Mouse (Mus musculus) CD4-positive naive resting alpha-beta T cell, adult 76 days (primary cell): Measurements from ENCODE around the gene Ppid. TPM values are rescaled to one million over a fixed set of nuclear protein-coding genes. Genes with fewer than 3 reads are reported as not detected.

Experiments used
- total RNA-seq: library from RNA; stranded (reverse); gene quantifications from one replicate; pipeline ENCODE4 v1.2.4, GENCODE M21; 2023

Gene Ppid
- total RNA-seq, result 69.8 TPM

DNA sequence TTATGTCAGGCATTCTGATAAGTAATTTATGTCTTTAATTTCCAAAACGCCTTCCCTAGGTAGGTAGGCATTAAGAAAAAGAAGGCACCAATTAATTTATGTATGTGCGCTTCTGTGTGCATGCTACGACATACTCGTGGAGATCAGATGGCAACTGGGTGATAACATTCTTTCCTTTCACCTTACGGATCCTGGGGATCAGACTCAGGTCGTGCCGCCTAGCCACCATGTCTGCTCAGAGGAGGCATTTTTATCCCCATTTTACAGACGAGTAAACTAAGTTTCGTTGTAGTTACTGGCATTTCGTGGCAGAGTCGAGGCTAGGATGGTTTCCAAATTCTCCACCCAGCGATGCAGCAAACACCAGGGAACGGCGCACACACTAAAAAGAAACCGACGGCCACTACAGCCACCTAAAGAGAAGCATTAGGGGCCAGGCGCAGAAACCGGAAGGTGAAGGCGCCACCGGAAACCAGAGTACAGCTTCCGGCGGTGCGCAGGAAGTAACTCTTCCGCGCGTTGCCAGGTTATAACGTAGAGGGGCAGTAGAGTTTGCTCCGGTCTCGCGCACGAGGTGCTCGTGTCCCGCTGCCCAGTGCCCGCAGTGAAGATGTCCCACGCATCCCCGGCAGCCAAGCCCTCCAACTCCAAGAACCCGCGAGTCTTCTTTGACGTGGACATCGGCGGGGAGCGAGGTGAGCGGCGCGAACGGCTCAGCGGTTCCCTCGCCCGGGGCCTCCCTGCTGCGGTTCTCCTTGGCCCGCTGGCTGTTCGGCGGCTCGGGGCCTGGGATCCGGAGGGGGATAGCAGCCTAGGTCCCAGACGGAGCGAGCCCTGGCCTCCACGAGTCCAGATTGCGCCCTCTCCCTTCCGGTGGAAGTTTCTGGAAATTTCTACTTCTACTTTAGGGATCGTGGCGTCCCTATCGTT, at the start of gene Ppid:
Gene Ppid (plus strand): TSS at position 480 of the 930 bp plus-strand sequence.

DNA sequence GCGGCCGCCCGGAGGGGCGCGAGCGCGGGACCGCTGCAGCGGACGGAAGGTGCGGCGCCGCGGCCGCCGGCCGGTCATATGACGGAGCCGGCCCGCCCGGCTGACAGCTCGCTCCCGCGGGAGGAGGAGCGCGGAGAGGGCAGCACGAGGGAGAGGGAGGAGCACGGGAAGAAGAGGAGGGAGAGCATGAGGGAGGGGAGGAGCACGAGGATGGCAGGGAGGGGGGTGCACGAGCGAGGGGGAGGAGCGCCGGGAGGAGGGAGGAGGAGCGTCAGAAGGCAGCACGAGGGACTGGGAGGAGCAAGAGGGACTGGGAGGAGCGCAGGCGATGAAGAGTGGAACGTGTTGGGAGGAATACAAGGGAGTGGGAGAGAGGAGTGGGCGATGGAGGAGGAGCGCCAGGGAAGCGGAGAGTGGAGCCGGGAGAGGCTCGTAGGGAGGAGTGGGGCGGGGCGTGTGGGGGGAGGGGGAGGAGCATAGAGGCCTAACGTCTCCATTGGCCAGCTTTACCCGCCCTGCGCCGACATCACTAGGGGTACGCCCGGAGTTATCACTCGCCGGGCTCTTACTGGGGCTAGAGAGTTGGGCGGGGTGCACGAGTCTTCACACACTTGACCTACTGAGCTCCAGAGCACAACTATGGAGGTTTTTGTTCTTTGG, 23.3 kb upstream of the Ppid start, which contains the start of gene Fnip2:
Gene Fnip2 (minus strand): TSS at position 94 of the 660 bp plus-strand sequence.

DNA sequence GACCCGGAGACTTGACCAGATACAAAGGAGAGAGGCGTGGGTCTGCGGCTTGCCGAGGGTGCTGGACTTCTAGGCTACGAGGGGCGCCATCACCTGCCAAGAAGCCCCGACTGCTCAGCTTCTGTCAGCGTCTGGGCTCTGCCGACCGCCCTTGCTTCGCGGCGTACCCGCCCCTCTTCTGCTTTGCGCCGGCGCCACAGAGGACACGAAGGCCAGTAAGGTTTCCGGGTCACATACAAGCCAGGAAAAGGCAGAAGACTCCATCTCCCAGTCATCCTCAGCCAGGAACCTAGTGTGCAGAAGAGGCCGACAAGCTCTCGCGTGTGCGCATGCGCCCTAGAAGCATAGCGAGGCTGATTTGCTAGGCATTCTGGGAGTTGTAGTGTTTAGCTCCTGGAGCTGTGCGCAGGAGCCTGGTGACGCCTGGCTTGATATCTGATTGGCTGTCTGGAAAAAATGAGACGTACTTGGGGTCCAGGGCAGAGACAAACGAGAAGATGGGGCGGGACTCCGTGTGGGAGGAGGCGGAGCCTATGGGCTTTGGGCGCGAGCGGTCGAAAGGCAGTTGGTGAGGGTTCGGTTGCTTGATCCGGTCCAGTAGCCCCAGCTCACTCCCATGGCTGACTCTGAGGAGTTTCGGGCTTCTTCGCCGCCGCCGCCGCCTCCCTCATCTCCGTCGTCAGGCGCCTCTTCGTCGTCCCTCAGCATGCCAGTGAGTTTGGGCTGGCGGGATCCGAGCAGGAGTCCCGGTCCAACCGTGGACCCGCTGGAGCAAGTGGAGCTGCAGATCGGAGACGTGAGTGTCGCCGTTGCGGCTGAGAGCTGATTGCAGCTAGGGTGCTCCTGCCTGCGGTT, 37.6 kb downstream of the Ppid start, which contains the start of gene 4930579G24Rik:
Gene 4930579G24Rik (plus strand): TSS at position 519 of the 855 bp plus-strand sequence.

GRCm38 (mm10) chr3:79629416-79629730, 38.2 kb downstream of the Ppid start, which contains the start of gene Etfdh:
Etfdh (minus strand) TSS chr3:79629500.

Other genes with a start within 250 kb of the Ppid start
- 1.5 TPM for gene Fnip2, start 23.5 kb upstream of the Ppid start, total RNA-seq
- 3.8 TPM for gene 4930579G24Rik, start 37.7 kb downstream of the Ppid start, total RNA-seq
- gene Etfdh, start 38.2 kb downstream of the Ppid start, total RNA-seq, result 24.9 TPM
- gene Rxfp1, start 146.5 kb downstream of the Ppid start, total RNA-seq, result not detected